Mouse (Mus musculus) hindbrain, embryonic 16.5 days (tissue): ENCODE results near the gene Ak5. TPM values are rescaled to one million over a fixed set of nuclear protein-coding genes. Genes with fewer than 3 reads are reported as not detected.

Experiments
- ATAC-seq: fragments of 200-750 bp; cut with Nextera tagmentation; 2 replicates; pipeline ENCODE4 v1.8.0; 2017; ENCODE audit warnings: moderate TSS enrichment, moderate library complexity
- H3K27ac ChIP-seq: fragments of 300-500 bp; sonication (generic); 2 replicates; pipeline ENCODE4 v1.5.1; 2014; ENCODE audit warnings: low read depth, mild to moderate bottlenecking, control low read depth, low read length, moderate library complexity
- H3K27me3 ChIP-seq: fragments of 300-500 bp; sonication (generic); replicated peaks from 2 replicates; pipeline ENCODE4 v1.6.1; 2014; ENCODE audit warnings: low read length; ENCODE audit not compliant: control insufficient read depth, insufficient read depth
- H3K36me3 ChIP-seq: fragments of 300-500 bp; sonication (generic); 2 replicates; pipeline ENCODE4 v1.6.1; 2014; ENCODE audit warnings: mild to moderate bottlenecking, low read length, moderate library complexity, mixed read lengths; ENCODE audit not compliant: control insufficient read depth, insufficient read depth
- H3K4me1 ChIP-seq: fragments of 300-500 bp; sonication (generic); 2 replicates; pipeline ENCODE4 v1.6.1; 2014; ENCODE audit warnings: low read depth, low read length; ENCODE audit not compliant: control insufficient read depth, insufficient read depth
- H3K4me2 ChIP-seq: fragments of 300-500 bp; sonication (generic); 2 replicates; pipeline ENCODE4 v1.6.1; 2014; ENCODE audit warnings: mild to moderate bottlenecking, low read length, control low read depth, moderate library complexity
- H3K4me3 ChIP-seq: fragments of 300-500 bp; sonication (generic); 2 replicates; pipeline ENCODE4 v1.5.1; 2014; ENCODE audit warnings: mild to moderate bottlenecking, low read length, control low read depth, moderate library complexity
- H3K9ac ChIP-seq: fragments of 300-500 bp; sonication (generic); 2 replicates; pipeline ENCODE4 v1.6.1; 2014; ENCODE audit warnings: low read depth, mild to moderate bottlenecking, control low read depth, low read length, moderate library complexity
- H3K9me3 ChIP-seq: fragments of 300-500 bp; sonication (generic); 2 replicates; pipeline ENCODE4 v1.6.1; 2014; ENCODE audit warnings: mild to moderate bottlenecking, low read length, moderate library complexity; ENCODE audit not compliant: control insufficient read depth
- WGBS: fragments of 180-500 bp; shearing (Covaris S2); extraction: QIAGEN DNeasy Blood & Tissue Kit; methylation state at CpG from one replicate; pipeline ENCODE4 v1.1.7; 2014; 5-methylcytosine and 5-hydroxymethylcytosine counted together
- polyA plus RNA-seq: library from polyadenylated mRNA; unstranded; fragments of >200 nt; fragmentation: Nextera tagmentation; extraction: Ambion mirVana; gene quantifications from 2 replicates; pipeline ENCODE4 v1.2.1, GENCODE M21; 2015

The Ak5 gene
- polyA plus RNA-seq, 1 experiment from 2014 or later: 20.7 TPM

- 1% methylated on average over 15 of the region's 16 CpGs for WGBS
- ATAC-seq: peak; percentile 43
Observed at GRCm38 (mm10) chr3:152666991-152667355, 1.2 kb downstream of the Ak5 start.

DNA sequence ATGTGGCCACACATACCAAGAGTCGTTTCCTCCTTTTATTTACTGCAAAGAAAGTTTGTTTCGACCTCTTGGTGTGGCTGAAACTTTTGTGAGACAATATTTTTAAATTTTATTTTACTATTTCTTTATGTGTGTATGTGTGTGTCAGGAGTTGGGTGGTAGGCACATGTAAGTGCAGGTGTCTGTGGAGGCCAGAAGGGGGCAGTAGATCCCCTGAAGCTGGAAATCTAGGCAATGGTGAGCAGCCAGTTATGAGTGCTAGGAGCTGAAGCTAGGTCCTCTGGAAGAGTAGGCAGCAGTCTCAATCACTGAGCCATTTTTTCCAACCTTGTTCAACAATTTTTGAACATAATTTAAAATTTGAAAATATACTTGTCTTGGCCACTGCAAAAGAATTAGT lies 9.6 kb downstream of the Ak5 start:
- H3K9ac ChIP-seq: no peak overlapping the region
- no peaks in the 10 kb centered on the region for H3K9me3 ChIP-seq
- no peak overlapping the region for H3K4me2 ChIP-seq
- 88% methylated on average over 2 of the region's 2 CpGs for WGBS
- no peaks in the 10 kb centered on the region for H3K36me3 ChIP-seq
- no peak overlapping the region for H3K27ac ChIP-seq
- no peaks in the 10 kb centered on the region for H3K27me3 ChIP-seq
- no peak for ATAC-seq
- no peak overlapping the region for H3K4me3 ChIP-seq
- no peaks in the 10 kb centered on the region for H3K4me1 ChIP-seq

More at GRCm38 (mm10) chr3:152666991-152667355, 1.2 kb downstream of the Ak5 start:
- H3K4me1 ChIP-seq: peaks cover 6% of the 10 kb centered on the region
- H3K9ac ChIP-seq: peak overlapping the region; percentile 73
- H3K27ac ChIP-seq: peak overlapping the region; percentile 3; the same call in 1 of the 2 replicates
- H3K36me3 ChIP-seq: no peaks in the 10 kb centered on the region
- peaks cover 5% of the 10 kb centered on the region for H3K27me3 ChIP-seq
- peak overlapping the region; percentile 98 for H3K4me2 ChIP-seq
- H3K4me3 ChIP-seq: peak overlapping the region; percentile 48
- no peaks in the 10 kb centered on the region for H3K9me3 ChIP-seq

- WGBS: 91% methylated on average over 2 of the region's 2 CpGs
- no peak overlapping the region for H3K4me3 ChIP-seq
- ATAC-seq: no peak
Observed at GRCm38 (mm10) chr3:152651991-152652390, 16.2 kb downstream of the Ak5 start.

GRCm38 (mm10) chr3:152644610-152645009 lies 23.6 kb downstream of the Ak5 start:
- no peak for ATAC-seq
- Histone ChIP-seq H3K9me3 (no peaks in the 10 kb centered on the region), H3K4me2 (no peak overlapping the region), H3K27ac (no peak overlapping the region), H3K9ac (no peak overlapping the region), H3K4me1 (no peaks in the 10 kb centered on the region), H3K4me3 (no peak overlapping the region), H3K27me3 (no peaks in the 10 kb centered on the region), H3K36me3 (no peaks in the 10 kb centered on the region)
- WGBS: 91% methylated on average over 5 of the region's 5 CpGs

More at GRCm38 (mm10) chr3:152651991-152652390, 16.2 kb downstream of the Ak5 start:
- no peaks in the 10 kb centered on the region for H3K4me1 ChIP-seq
- no peaks in the 10 kb centered on the region for H3K9me3 ChIP-seq
- H3K9ac ChIP-seq: no peak overlapping the region
- H3K27ac ChIP-seq: no peak overlapping the region
- H3K36me3 ChIP-seq: no peaks in the 10 kb centered on the region
- H3K4me2 ChIP-seq: no peak overlapping the region
- no peaks in the 10 kb centered on the region for H3K27me3 ChIP-seq

GRCm38 (mm10) chr3:152625061-152625820 lies 42.9 kb downstream of the Ak5 start:
- no peaks in the 10 kb centered on the region for H3K4me1 ChIP-seq
- H3K9ac ChIP-seq: no peak overlapping the region
- peak; percentile 75 for ATAC-seq
- no peak overlapping the region for H3K4me2 ChIP-seq
- 55% methylated on average over 10 of the region's 10 CpGs for WGBS
- H3K4me3 ChIP-seq: no peak overlapping the region
- H3K9me3 ChIP-seq: no peaks in the 10 kb centered on the region
- H3K27ac ChIP-seq: no peak overlapping the region
- no peaks in the 10 kb centered on the region for H3K27me3 ChIP-seq
- no peaks in the 10 kb centered on the region for H3K36me3 ChIP-seq

GRCm38 (mm10) chr3:152620534-152620933 lies 47.6 kb downstream of the Ak5 start:
- no peak overlapping the region for H3K9ac ChIP-seq
- H3K27me3 ChIP-seq: no peaks in the 10 kb centered on the region
- 31% methylated on average over 11 of the region's 11 CpGs for WGBS
- H3K4me3 ChIP-seq: no peak overlapping the region
- H3K36me3 ChIP-seq: no peaks in the 10 kb centered on the region
- no peaks in the 10 kb centered on the region for H3K9me3 ChIP-seq
- no peak for ATAC-seq
- H3K4me1 ChIP-seq: no peaks in the 10 kb centered on the region
- H3K27ac ChIP-seq: no peak overlapping the region
- H3K4me2 ChIP-seq: no peak overlapping the region

- H3K4me3 ChIP-seq: no peak overlapping the region
- H3K4me2 ChIP-seq: no peak overlapping the region
- no peak overlapping the region for H3K9ac ChIP-seq
- no peaks in the 10 kb centered on the region for H3K27me3 ChIP-seq
- H3K27ac ChIP-seq: no peak overlapping the region
- no peaks in the 10 kb centered on the region for H3K36me3 ChIP-seq
- ATAC-seq: no peak
- no peaks in the 10 kb centered on the region for H3K9me3 ChIP-seq
- 70% methylated on average over 11 of the region's 11 CpGs for WGBS
- no peaks in the 10 kb centered on the region for H3K4me1 ChIP-seq
Observed at GRCm38 (mm10) chr3:152620058-152620457, 48.1 kb downstream of the Ak5 start.

GRCm38 (mm10) chr3:152609076-152609475 lies 59.1 kb downstream of the Ak5 start:
- 89% methylated on average over 5 of the region's 5 CpGs for WGBS
- no peaks in the 10 kb centered on the region for H3K4me1 ChIP-seq
- no peaks in the 10 kb centered on the region for H3K27me3 ChIP-seq
- H3K4me3 ChIP-seq: no peak overlapping the region
- H3K36me3 ChIP-seq: no peaks in the 10 kb centered on the region
- H3K4me2 ChIP-seq: no peak overlapping the region
- no peak for ATAC-seq
- no peaks in the 10 kb centered on the region for H3K9me3 ChIP-seq
- no peak overlapping the region for H3K27ac ChIP-seq
- no peak overlapping the region for H3K9ac ChIP-seq

GRCm38 (mm10) chr3:152605849-152606248 lies 62.3 kb downstream of the Ak5 start:
- H3K9me3 ChIP-seq: no peaks in the 10 kb centered on the region
- H3K4me1 ChIP-seq: no peaks in the 10 kb centered on the region
- 63% methylated on average over 11 of the region's 11 CpGs for WGBS
- no peak overlapping the region for H3K4me2 ChIP-seq
- no peak overlapping the region for H3K9ac ChIP-seq
- peak; percentile 30; the same call in 1 of the 2 replicates for ATAC-seq
- H3K27ac ChIP-seq: no peak overlapping the region
- H3K27me3 ChIP-seq: no peaks in the 10 kb centered on the region
- no peaks in the 10 kb centered on the region for H3K36me3 ChIP-seq
- no peak overlapping the region for H3K4me3 ChIP-seq
